Mouse (Mus musculus) layer of hippocampus, adult 11-12 months (tissue): Measurements from ENCODE around the gene Msantd4.
"Not testable (repeated sequence)": the region's sequence is repeated elsewhere in the genome, so short reads cannot be mapped to it uniquely, and the experiment has no call there.

Experiments
- DNase-seq: peaks from one replicate; pipeline ENCODE4 v3.0.0; 2022; ENCODE audit warnings: low spot score

The Msantd4 gene

GRCm38 (mm10) chr9:4375828-4376639, at the start of gene Msantd4:
Gene Msantd4, plus strand, starts transcription at chr9:4376562.
- peak; percentile 99 for DNase-seq

GRCm38 (mm10) chr9:4353163-4353562, 23.2 kb upstream of the Msantd4 start:
- no peak for DNase-seq

- DNase-seq: no peak
These were observed 318 bp downstream of the Msantd4 start for GRCm38 (mm10) chr9:4376640-4377120.

GRCm38 (mm10) chr9:4400801-4401200, 24.4 kb downstream of the Msantd4 start:
- DNase-seq: not testable (repeated sequence)
